Mouse (Mus musculus) embryonic facial prominence, embryonic 14.5 days (tissue): ENCODE measurements around the gene Krt222. TPM values are rescaled to one million over a fixed set of nuclear protein-coding genes. Genes with fewer than 3 reads are reported as not detected.

Source experiments
- ATAC-seq: fragments of 200-750 bp; cut with Nextera tagmentation; 2 replicates; pipeline ENCODE4 v1.8.0; 2017; ENCODE audit warnings: low read depth, moderate number of reproducible peaks, moderate TSS enrichment
- DNase-seq: peaks from one replicate; pipeline ENCODE4 v3.0.0-alpha.2; 2015; ENCODE audit warnings: low spot score
- H3K27ac ChIP-seq: fragments of 300-500 bp; sonication (generic); replicated peaks from 2 replicates; pipeline ENCODE4 v1.5.1; 2014; ENCODE audit warnings: low read depth, mild to moderate bottlenecking, low read length, moderate library complexity
- H3K27me3 ChIP-seq: fragments of 300-500 bp; sonication (generic); replicated peaks from 2 replicates; pipeline ENCODE4 v1.6.1; 2014; ENCODE audit warnings: low read length; ENCODE audit not compliant: control insufficient read depth, insufficient read depth
- H3K36me3 ChIP-seq: fragments of 300-500 bp; sonication (generic); 2 replicates; pipeline ENCODE4 v1.6.1; 2014; ENCODE audit warnings: low read length, mixed read lengths; ENCODE audit not compliant: control insufficient read depth, insufficient read depth
- H3K4me1 ChIP-seq: fragments of 300-500 bp; sonication (generic); 2 replicates; pipeline ENCODE4 v1.6.1; 2014; ENCODE audit warnings: antibody characterized with exemption, low read length; ENCODE audit not compliant: control insufficient read depth, insufficient read depth
- H3K4me2 ChIP-seq: fragments of 300-500 bp; sonication (generic); 2 replicates; pipeline ENCODE4 v1.6.1; 2014; ENCODE audit warnings: low read depth, mild to moderate bottlenecking, low read length, moderate library complexity, mixed read lengths
- H3K4me3 ChIP-seq: fragments of 300-500 bp; sonication (generic); 2 replicates; pipeline ENCODE4 v1.5.1; 2014; ENCODE audit warnings: low read depth, mild to moderate bottlenecking, low read length
- H3K9ac ChIP-seq: fragments of 300-500 bp; sonication (generic); 2 replicates; pipeline ENCODE4 v1.6.1; 2014; ENCODE audit warnings: low read depth, mild to moderate bottlenecking, low read length, moderate library complexity, mixed read lengths
- H3K9me3 ChIP-seq: fragments of 300-500 bp; sonication (generic); 2 replicates; pipeline ENCODE4 v1.6.1; 2016; ENCODE audit warnings: low read length; ENCODE audit not compliant: control insufficient read depth
- WGBS: fragments of 180-500 bp; shearing (Covaris S2); extraction: QIAGEN DNeasy Blood & Tissue Kit; methylation state at CpG from one replicate; pipeline ENCODE4 v1.1.7; 2014; 5-methylcytosine and 5-hydroxymethylcytosine counted together
- polyA plus RNA-seq: library from polyadenylated mRNA; unstranded; fragments of >200 nt; fragmentation: Nextera tagmentation; extraction: Ambion mirVana; gene quantifications from 2 replicates; pipeline ENCODE4 v1.2.1, GENCODE M21; 2014

Krt222 gene
- 0.66 and 0.70 TPM in 2 replicates for polyA plus RNA-seq

DNA sequence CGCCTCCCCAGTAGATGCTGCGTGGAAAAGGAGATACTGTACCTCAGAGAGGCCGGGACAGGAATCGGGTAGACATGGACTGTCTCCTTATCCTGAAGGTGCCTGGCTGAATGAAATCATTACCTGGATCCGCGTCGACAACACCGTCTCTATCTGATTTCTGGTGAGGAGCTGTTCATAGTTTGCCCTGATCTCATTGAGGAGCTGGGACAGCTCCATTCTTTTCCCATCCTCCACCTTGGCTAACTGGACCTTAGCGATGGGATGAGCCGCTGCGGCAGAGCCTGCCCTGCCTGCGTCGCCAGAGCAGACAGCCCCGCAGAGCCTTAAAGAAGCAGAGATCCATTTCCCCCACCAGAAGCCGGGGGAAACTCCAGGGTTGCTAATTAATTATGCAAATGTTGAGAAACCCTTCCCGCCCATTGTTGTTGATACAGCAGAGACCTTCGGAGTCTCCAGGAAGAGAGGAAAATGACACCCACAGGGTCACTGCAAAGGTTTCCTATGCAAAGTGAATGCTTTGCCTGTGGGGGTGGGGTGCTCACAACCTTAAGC lies at the start of gene Krt222:
Krt222 (minus strand) TSS at position 266 of the 555 bp plus-strand sequence.
- Histone ChIP-seq H3K36me3 (no peaks in the 10 kb centered on the region), H3K27ac (no peak within 1 kb of the TSS), H3K4me1 (peaks cover 4% of the 10 kb centered on the region; the same call in 1 of the 2 replicates), H3K27me3 (no peaks in the 10 kb centered on the region), H3K9ac (peak within 1 kb of the TSS; percentile 58), H3K9me3 (no peaks in the 10 kb centered on the region), H3K4me2 (peak within 1 kb of the TSS; percentile 54), H3K4me3 (peak within 1 kb of the TSS; percentile 30)
- ATAC-seq (no peak), DNase-seq (no peak)
- 5% methylated on average over 17 of the region's 17 CpGs for WGBS

DNA sequence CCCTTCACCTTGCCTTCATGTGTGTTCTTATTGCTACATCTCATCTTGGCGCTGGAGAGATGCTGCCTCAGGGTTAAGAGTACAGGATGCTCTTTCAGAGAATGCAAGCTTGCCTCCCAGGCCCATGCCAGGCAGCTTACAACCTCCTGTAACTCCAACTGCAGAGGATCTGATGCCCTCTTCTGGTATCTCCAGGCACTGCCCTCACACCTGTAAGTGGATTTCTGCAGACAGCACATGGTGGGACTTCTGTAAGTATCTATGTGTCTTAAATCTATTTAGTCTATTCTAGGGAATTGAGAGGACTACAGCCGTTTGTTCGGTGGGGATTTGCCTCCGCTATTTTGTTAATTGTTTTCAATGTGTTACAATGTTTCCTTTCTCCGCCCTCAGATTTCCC lies 49.0 kb upstream of the Krt222 start:
- DNase-seq (peak; percentile 49), ATAC-seq (no peak)
- Histone ChIP-seq H3K9ac (no peak overlapping the region), H3K4me1 (no peaks in the 10 kb centered on the region), H3K27me3 (no peaks in the 10 kb centered on the region), H3K27ac (no peak overlapping the region), H3K9me3 (no peaks in the 10 kb centered on the region), H3K4me2 (no peak overlapping the region), H3K4me3 (no peak overlapping the region), H3K36me3 (no peaks in the 10 kb centered on the region)
- 61% methylated on average over 5 of the region's 5 CpGs for WGBS

DNA sequence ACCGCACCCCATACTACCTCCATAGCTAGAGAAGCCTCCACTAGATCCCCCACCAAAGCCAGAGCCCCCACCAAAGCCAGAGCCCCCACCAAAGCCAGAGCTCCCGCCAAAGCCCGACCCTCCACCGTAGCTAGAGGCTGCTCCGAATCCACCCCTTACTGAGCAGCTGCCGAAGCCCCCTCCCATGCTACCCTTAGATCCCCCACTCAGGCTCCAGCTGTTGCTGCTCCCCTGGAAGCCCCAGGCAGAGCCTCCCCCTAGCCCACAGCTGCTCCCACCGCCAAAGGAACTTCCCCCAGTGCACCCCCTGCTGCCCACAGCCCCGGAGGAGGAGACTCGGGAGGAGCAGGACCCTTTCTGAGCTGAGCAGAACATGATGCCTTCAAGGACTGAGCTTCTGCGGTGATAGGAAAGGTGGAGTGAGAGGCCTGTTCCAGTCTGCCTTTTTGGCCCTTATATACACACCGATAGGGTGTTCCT lies 41.0 kb upstream of the Krt222 start, which contains the start of gene Krt24:
Krt24 (minus strand) TSS at position 430 of the 480 bp plus-strand sequence.
- 46% methylated on average over 11 of the region's 11 CpGs for WGBS
- Histone ChIP-seq H3K9ac (no peak within 1 kb of the TSS), H3K36me3 (no peaks in the 10 kb centered on the region), H3K27me3 (no peaks in the 10 kb centered on the region), H3K4me3 (no peak within 1 kb of the TSS), H3K4me2 (no peak within 1 kb of the TSS), H3K27ac (no peak within 1 kb of the TSS), H3K4me1 (peaks cover 3% of the 10 kb centered on the region; the same call in 1 of the 2 replicates), H3K9me3 (no peaks in the 10 kb centered on the region)
- ATAC-seq: no peak
- peak; percentile 48 for DNase-seq

DNA sequence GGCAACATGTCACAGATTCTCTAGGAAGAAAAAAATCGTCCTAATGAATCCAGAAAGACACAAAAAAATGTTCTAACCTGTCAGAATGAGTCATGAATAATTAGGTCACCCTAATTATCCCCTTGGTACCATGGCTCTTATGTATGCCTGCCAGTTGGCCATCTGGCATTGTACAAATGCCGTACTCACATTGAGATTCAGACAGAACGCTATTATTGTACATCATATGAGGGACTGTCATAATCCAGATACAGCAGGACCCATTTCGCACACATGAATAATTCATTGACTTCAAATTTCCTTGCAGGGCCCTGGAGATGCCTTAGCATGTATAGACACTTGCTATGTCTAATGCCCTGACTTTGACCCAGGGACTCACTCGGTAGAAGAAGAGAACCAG lies 40.1 kb upstream of the Krt222 start:
- H3K4me1 ChIP-seq: peaks cover 3% of the 10 kb centered on the region; the same call in 1 of the 2 replicates
- no peaks in the 10 kb centered on the region for H3K9me3 ChIP-seq
- no peak for ATAC-seq
- H3K4me2 ChIP-seq: no peak overlapping the region
- no peaks in the 10 kb centered on the region for H3K27me3 ChIP-seq
- H3K9ac ChIP-seq: no peak overlapping the region
- no peaks in the 10 kb centered on the region for H3K36me3 ChIP-seq
- WGBS: 74% methylated on average over 5 of the region's 5 CpGs
- no peak overlapping the region for H3K27ac ChIP-seq
- DNase-seq: no peak
- no peak overlapping the region for H3K4me3 ChIP-seq

DNA sequence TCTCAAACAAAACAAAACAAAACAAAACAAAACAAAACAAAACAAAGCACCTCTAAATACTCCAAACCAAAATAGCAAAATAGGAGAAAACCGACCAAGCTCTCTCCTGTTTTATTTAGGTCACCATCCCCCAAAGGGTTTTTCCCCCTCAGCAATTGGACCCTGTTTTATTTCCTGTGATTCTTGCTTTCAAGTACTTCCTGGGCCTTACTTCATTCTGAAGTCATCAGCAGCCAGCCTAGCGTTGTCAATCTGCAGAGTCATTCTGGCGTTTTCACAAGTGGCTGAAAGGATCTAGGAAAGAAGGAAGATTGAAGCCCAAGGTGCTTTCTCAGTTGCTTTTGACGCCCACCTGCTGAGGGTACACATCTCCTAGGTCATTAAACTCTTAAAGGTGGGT lies 39.4 kb upstream of the Krt222 start:
- Histone ChIP-seq H3K4me1 (peaks cover 3% of the 10 kb centered on the region; the same call in 1 of the 2 replicates), H3K36me3 (no peaks in the 10 kb centered on the region), H3K4me3 (no peak overlapping the region), H3K9ac (no peak overlapping the region), H3K27ac (no peak overlapping the region), H3K9me3 (no peaks in the 10 kb centered on the region), H3K27me3 (no peaks in the 10 kb centered on the region), H3K4me2 (no peak overlapping the region)
- DNase-seq: no peak
- 49% methylated on average over 4 of the region's 4 CpGs for WGBS
- ATAC-seq: no peak

DNA sequence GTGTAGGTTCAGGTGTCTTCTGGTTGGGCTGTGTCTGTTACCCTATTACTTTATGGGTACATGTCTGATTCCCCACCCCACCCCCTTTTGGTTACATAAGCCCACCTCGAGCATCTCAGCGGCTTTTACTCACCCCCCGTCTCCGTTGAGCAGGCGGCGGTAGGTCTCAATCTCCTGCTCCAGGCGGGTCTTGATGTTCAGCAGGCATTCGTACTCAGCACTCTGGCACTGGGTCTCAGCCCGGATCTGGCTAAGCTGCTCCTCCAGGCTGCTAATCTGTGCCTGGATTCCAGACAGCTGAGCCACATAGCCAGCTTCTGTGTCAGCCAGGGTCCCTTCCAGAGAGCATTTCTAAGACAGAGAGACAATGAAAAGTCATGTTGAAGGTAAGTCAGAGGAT lies 37.2 kb upstream of the Krt222 start:
- no peak overlapping the region for H3K9ac ChIP-seq
- no peaks in the 10 kb centered on the region for H3K27me3 ChIP-seq
- no peak overlapping the region for H3K4me3 ChIP-seq
- H3K4me2 ChIP-seq: no peak overlapping the region
- peaks cover 9% of the 10 kb centered on the region; the same call in 1 of the 2 replicates for H3K4me1 ChIP-seq
- H3K9me3 ChIP-seq: no peaks in the 10 kb centered on the region
- DNase-seq: no peak
- no peak overlapping the region for H3K27ac ChIP-seq
- WGBS: 67% methylated on average over 9 of the region's 9 CpGs
- H3K36me3 ChIP-seq: no peaks in the 10 kb centered on the region
- no peak for ATAC-seq

DNA sequence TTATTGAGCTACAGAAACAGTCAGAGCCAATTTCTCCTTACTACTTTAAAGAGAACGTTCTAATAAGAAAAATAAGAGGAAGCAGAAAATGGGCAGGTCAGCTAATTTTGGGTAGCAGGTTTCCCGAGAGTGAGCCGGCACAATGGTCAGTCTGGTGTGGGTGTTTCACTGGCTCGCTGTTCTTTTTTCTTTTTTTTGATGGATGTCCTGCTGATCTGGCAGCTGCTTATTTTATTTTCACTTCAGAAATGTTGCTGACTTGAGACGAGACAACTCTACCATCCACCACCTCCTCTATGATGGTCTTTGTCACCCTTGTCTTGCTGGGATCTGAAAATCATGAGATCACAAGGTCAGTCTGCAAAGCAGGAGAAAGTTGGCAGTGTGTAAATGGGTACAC lies 36.1 kb upstream of the Krt222 start:
- 71% methylated on average over 5 of the region's 5 CpGs for WGBS
- no peak for DNase-seq

DNA sequence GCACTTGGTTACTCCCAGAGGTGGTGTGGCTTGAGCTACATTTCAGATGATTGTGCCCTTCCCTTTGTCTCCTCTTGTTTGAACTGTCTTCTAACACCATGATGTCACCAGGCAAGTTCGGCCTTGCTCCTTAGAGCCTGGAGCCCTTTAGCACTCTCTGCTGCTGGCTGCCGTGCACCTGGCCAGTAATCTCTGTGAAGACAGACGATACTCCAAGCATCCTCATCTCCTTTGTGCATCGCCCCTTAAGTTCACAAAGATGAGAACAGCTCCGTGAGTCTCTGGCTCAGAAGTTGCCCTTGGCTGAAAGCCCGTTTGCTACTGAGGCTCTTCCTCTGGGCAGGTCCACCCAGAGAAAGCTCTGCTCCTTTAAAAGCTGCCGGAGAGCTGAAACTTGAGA lies 32.9 kb upstream of the Krt222 start:
- H3K27me3 ChIP-seq: no peaks in the 10 kb centered on the region
- H3K9me3 ChIP-seq: no peaks in the 10 kb centered on the region
- no peaks in the 10 kb centered on the region for H3K36me3 ChIP-seq
- DNase-seq (peak; percentile 81), ATAC-seq (peak; percentile 81)
- no peak overlapping the region for H3K4me3 ChIP-seq
- no peak overlapping the region for H3K4me2 ChIP-seq
- H3K9ac ChIP-seq: no peak overlapping the region
- WGBS: 25% methylated on average over 7 of the region's 7 CpGs
- H3K27ac ChIP-seq: no peak overlapping the region
- 0 out of 2 replicates have a peak, but pooled peaks cover 6% of the 10 kb centered on the region for H3K4me1 ChIP-seq

More for the DNA sequence above, 36.1 kb upstream of the Krt222 start:
- Histone ChIP-seq H3K9ac (no peak overlapping the region), H3K27me3 (no peaks in the 10 kb centered on the region), H3K4me2 (no peak overlapping the region), H3K4me3 (no peak overlapping the region), H3K9me3 (no peaks in the 10 kb centered on the region), H3K4me1 (peaks cover 8% of the 10 kb centered on the region; the same call in 1 of the 2 replicates), H3K36me3 (no peaks in the 10 kb centered on the region), H3K27ac (no peak overlapping the region)
- no peak for ATAC-seq

DNA sequence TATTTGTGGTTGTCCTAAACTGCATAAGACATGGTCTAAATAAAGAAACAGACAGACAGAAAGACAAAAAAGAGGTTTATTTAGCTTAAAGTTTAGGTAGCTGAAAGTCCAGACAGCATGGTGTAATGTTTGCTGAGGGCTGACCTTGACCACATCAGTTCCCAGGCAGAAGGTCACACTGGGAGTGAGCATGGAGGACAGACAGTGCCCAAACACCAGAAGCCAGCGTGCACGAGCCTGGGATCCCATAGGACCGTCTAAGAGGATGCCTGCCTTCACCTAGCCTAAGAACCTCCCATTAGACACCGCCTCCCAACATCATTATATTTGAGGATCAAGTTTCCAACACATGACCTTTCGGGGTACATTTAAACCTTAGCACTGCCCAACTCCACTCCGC lies 31.7 kb upstream of the Krt222 start:
- 63% methylated on average over 6 of the region's 6 CpGs for WGBS

More for the DNA sequence above, 31.7 kb upstream of the Krt222 start:
- Histone ChIP-seq H3K4me1 (0 out of 2 replicates have a peak, but pooled peaks cover 6% of the 10 kb centered on the region), H3K9me3 (no peaks in the 10 kb centered on the region), H3K27ac (no peak overlapping the region), H3K4me3 (no peak overlapping the region), H3K27me3 (no peaks in the 10 kb centered on the region), H3K9ac (no peak overlapping the region), H3K36me3 (no peaks in the 10 kb centered on the region), H3K4me2 (no peak overlapping the region)
- DNase-seq (no peak), ATAC-seq (no peak)
